Mouse (Mus musculus): ENCODE data around the gene Def8. TPM values are rescaled to one million over a fixed set of nuclear protein-coding genes. Genes with fewer than 3 reads are reported as not detected.

Gene Def8
- polyA plus RNA-seq, 1 experiment from 2014 or later: 32.2 TPM

DNA sequence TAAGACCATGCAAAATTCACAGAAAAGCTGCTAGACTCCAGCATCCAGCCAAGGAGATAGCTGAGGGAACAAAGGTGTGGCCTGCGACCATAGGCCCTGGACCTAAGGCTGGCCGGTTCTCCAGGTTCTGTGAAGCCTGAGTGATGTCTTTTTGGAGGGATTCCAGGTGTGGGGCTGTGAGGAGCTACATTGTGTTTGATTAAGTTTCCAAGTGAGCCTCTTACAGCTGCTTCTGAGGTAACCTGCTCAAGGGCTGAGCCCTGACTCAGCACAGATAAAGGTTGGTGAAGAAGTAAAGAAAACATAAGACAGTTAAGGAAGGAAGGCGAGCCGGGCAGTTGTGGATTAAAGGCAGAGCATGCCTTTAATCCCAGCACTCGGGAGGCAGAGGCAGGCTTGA, 78.9 kb downstream of the Def8 start:
- H3K27ac ChIP-seq (ENCODE audit: low read depth, low read length): no peak overlapping the region

DNA sequence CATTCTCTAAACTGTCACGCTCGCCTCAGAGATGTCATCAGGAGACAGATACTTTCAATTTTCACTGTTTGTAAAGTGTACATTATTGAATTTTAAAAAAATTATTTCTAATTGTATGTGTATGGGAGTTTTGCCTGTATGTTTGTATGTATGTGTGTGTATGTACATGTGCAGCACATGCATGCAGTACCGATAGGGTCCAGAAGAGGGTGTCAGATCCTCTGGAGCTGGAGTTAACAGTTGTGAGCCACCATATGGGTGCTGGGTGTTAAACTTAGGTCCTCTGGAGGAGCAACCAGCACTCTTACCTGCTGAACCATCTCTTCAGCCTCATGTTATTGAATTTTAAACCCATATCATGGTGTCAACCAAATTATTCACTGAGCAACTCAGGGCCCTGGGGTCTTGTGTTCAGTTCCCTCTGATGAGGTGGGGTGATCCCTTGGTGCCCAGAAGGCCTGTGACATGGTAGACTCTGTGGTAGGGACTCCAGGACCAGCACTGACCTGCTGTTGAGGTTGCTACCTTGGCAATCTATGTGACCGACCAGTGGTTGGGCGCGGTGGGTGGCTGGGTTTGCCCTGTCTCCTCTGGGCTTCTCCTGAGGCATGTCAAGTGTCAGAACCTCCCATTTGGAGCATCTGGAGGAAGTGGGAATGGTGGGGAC, 80.6 kb downstream of the Def8 start:
- H3K27ac ChIP-seq (ENCODE audit: low read depth, low read length): no peak overlapping the region
- H3K27me3 ChIP-seq (ENCODE audit: control insufficient read depth, insufficient read depth, low read length): no peaks in the 10 kb centered on the region
- H3K36me3 ChIP-seq (ENCODE audit: control insufficient read depth, insufficient read depth, low read length): peaks cover 49% of the 10 kb centered on the region
- H3K9me3 ChIP-seq (replicated peaks; ENCODE audit: control insufficient read depth, low read length): no peaks in the 10 kb centered on the region; the same call in 1 of the 2 replicates
- no peak overlapping the region for H3K4me2 ChIP-seq
- no peaks in the 10 kb centered on the region for H3K4me1 ChIP-seq (ENCODE audit: control insufficient read depth, insufficient read depth, low read length)
- no peak overlapping the region for H3K4me3 ChIP-seq (ENCODE audit: low read depth, low read length)
- ATAC-seq (replicated peaks; ENCODE audit: insufficient number of reproducible peaks, low FRiP score, low TSS enrichment): no peak
- WGBS (ENCODE audit: insufficient replicate concordance): 93% methylated on average over 6 of the region's 6 CpGs
- no peak overlapping the region for H3K9ac ChIP-seq (ENCODE audit: low read depth, low read length)

More for the DNA sequence above, 78.9 kb downstream of the Def8 start:
- Histone ChIP-seq H3K27me3 (ENCODE audit: control insufficient read depth, insufficient read depth, low read length) (no peaks in the 10 kb centered on the region), H3K9me3 (replicated peaks; ENCODE audit: control insufficient read depth, low read length) (no peaks in the 10 kb centered on the region; the same call in 1 of the 2 replicates), H3K36me3 (ENCODE audit: control insufficient read depth, insufficient read depth, low read length) (peaks cover 52% of the 10 kb centered on the region), H3K9ac (ENCODE audit: low read depth, low read length) (no peak overlapping the region), H3K4me1 (ENCODE audit: control insufficient read depth, insufficient read depth, low read length) (no peaks in the 10 kb centered on the region), H3K4me2 (no peak overlapping the region), H3K4me3 (ENCODE audit: low read depth, low read length) (no peak overlapping the region)
- WGBS (ENCODE audit: insufficient replicate concordance): 94% methylated on average over 5 of the region's 5 CpGs
- ATAC-seq (replicated peaks; ENCODE audit: insufficient number of reproducible peaks, low FRiP score, low TSS enrichment): no peak

DNA sequence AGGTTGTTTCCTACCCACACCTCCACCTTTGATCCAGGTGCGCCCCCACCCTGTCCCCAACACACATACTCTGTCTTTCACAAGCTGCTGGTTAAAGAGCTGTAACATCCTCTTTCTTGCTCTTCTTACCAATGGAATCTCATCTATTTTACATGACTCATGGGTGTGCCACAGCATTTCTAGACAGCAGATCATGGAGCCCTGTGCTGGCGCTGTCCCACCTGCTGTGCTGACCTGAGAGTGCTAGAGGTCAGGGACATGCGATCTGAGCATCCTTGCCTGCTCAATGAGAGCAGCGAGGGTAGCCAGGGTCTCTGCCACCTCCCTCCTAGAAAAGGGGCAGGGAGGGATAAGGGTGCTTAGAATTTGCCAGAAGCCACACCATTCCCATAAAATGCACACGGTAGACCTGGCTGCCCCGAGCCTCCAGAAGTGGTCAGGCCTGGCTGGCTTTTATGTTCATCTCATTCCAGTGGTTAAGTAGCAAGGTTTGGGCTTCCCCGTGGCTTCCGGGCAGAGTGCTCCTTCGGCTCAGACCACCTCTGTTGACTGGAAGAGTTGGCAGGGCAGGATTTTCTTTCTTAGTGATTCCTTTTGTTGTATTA, 81.4 kb downstream of the Def8 start:
- H3K27me3 ChIP-seq (ENCODE audit: control insufficient read depth, insufficient read depth, low read length): no peaks in the 10 kb centered on the region
- no peaks in the 10 kb centered on the region; the same call in 1 of the 2 replicates for H3K9me3 ChIP-seq (replicated peaks; ENCODE audit: control insufficient read depth, low read length)
- ATAC-seq (replicated peaks; ENCODE audit: insufficient number of reproducible peaks, low FRiP score, low TSS enrichment): no peak
- H3K4me1 ChIP-seq (ENCODE audit: control insufficient read depth, insufficient read depth, low read length): no peaks in the 10 kb centered on the region
- no peak overlapping the region for H3K27ac ChIP-seq (ENCODE audit: low read depth, low read length)
- no peak overlapping the region for H3K9ac ChIP-seq (ENCODE audit: low read depth, low read length)
- H3K36me3 ChIP-seq (ENCODE audit: control insufficient read depth, insufficient read depth, low read length): peaks cover 43% of the 10 kb centered on the region
- no peak overlapping the region for H3K4me2 ChIP-seq
- 91% methylated on average over 9 of the region's 9 CpGs for WGBS (ENCODE audit: insufficient replicate concordance)
- no peak overlapping the region for H3K4me3 ChIP-seq (ENCODE audit: low read depth, low read length)

DNA sequence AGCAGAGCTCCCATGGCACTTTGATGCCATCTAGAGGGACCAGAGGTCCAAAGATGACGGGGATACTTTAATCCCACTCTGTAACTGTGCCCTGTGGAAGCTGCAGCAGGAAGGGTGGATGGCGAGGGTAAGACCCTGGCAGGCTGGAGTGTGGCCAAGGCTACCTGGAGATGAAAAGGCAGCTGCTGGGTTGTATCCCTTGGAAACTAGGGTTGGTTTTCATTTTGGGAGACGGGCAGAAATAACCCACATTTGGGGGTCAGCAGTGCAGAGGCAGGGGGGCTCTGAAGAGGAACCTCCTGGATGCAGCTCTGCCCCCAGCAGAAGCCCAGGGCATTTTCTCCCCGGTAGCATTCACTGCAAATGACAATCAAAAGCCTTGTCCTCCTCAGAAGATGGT, 81.9 kb downstream of the Def8 start:
- H3K27ac ChIP-seq (ENCODE audit: low read depth, low read length): no peak overlapping the region
- no peaks in the 10 kb centered on the region for H3K27me3 ChIP-seq (ENCODE audit: control insufficient read depth, insufficient read depth, low read length)
- H3K4me3 ChIP-seq (ENCODE audit: low read depth, low read length): no peak overlapping the region
- no peak overlapping the region for H3K4me2 ChIP-seq
- no peak for ATAC-seq (replicated peaks; ENCODE audit: insufficient number of reproducible peaks, low FRiP score, low TSS enrichment)
- H3K9me3 ChIP-seq (replicated peaks; ENCODE audit: control insufficient read depth, low read length): no peaks in the 10 kb centered on the region; the same call in 1 of the 2 replicates
- WGBS (ENCODE audit: insufficient replicate concordance): 88% methylated on average over 4 of the region's 4 CpGs
- H3K36me3 ChIP-seq (ENCODE audit: control insufficient read depth, insufficient read depth, low read length): peaks cover 38% of the 10 kb centered on the region
- H3K4me1 ChIP-seq (ENCODE audit: control insufficient read depth, insufficient read depth, low read length): no peaks in the 10 kb centered on the region
- no peak overlapping the region for H3K9ac ChIP-seq (ENCODE audit: low read depth, low read length)

DNA sequence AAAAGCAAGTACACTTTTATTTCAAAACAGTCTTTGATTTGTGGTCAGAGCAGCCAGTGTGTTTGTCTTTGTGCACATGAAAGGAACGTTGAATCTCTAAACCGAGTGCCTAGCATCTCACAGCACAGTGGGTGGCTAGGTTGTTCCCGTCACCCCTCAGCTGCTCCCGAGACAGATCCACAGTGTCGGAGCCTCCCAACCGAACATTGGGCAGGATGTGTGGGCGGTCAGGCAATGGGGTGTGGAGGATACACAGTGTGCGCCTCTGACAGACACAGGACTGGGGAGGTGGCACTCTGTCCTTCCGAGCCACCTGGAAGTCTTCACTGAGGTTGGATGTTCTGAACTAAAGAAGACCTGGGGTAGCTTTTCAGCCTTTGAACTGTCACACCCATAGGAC, 82.4 kb downstream of the Def8 start:
- H3K4me2 ChIP-seq: no peak overlapping the region
- no peaks in the 10 kb centered on the region; the same call in 1 of the 2 replicates for H3K9me3 ChIP-seq (replicated peaks; ENCODE audit: control insufficient read depth, low read length)
- no peak overlapping the region for H3K9ac ChIP-seq (ENCODE audit: low read depth, low read length)
- no peak for ATAC-seq (replicated peaks; ENCODE audit: insufficient number of reproducible peaks, low FRiP score, low TSS enrichment)
- H3K27me3 ChIP-seq (ENCODE audit: control insufficient read depth, insufficient read depth, low read length): no peaks in the 10 kb centered on the region
- H3K27ac ChIP-seq (ENCODE audit: low read depth, low read length): no peak overlapping the region
- no peaks in the 10 kb centered on the region for H3K4me1 ChIP-seq (ENCODE audit: control insufficient read depth, insufficient read depth, low read length)
- no peak overlapping the region for H3K4me3 ChIP-seq (ENCODE audit: low read depth, low read length)
- peaks cover 34% of the 10 kb centered on the region for H3K36me3 ChIP-seq (ENCODE audit: control insufficient read depth, insufficient read depth, low read length)
- 90% methylated on average over 9 of the region's 9 CpGs for WGBS (ENCODE audit: insufficient replicate concordance)

DNA sequence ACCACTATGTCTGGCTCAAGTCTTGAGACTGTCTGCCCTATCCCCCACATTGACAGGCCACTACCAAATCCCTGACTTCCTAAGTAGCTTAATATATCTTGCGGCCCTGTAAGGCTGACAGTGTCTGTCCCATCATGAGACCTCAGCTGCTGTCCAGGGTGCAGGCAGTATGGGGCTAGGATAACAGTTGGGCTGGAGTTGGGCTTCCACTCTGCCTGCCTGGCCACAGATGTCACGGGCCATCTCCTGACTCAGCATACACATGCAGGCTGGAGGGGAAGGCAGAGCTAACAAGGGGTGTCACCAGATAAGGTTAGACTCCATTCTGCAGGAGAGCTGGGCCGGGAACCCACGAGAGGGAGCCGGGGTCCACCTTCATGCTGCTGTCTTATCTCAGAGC, 83.8 kb downstream of the Def8 start:
- H3K4me1 ChIP-seq (ENCODE audit: control insufficient read depth, insufficient read depth, low read length): no peaks in the 10 kb centered on the region
- no peaks in the 10 kb centered on the region; the same call in 1 of the 2 replicates for H3K9me3 ChIP-seq (replicated peaks; ENCODE audit: control insufficient read depth, low read length)
- H3K36me3 ChIP-seq (ENCODE audit: control insufficient read depth, insufficient read depth, low read length): peaks cover 24% of the 10 kb centered on the region
- ATAC-seq (replicated peaks; ENCODE audit: insufficient number of reproducible peaks, low FRiP score, low TSS enrichment): no peak
- 78% methylated on average over 5 of the region's 5 CpGs for WGBS (ENCODE audit: insufficient replicate concordance)
- no peak overlapping the region for H3K4me3 ChIP-seq (ENCODE audit: low read depth, low read length)
- H3K9ac ChIP-seq (ENCODE audit: low read depth, low read length): no peak overlapping the region
- no peaks in the 10 kb centered on the region for H3K27me3 ChIP-seq (ENCODE audit: control insufficient read depth, insufficient read depth, low read length)
- no peak overlapping the region for H3K27ac ChIP-seq (ENCODE audit: low read depth, low read length)
- no peak overlapping the region for H3K4me2 ChIP-seq

DNA sequence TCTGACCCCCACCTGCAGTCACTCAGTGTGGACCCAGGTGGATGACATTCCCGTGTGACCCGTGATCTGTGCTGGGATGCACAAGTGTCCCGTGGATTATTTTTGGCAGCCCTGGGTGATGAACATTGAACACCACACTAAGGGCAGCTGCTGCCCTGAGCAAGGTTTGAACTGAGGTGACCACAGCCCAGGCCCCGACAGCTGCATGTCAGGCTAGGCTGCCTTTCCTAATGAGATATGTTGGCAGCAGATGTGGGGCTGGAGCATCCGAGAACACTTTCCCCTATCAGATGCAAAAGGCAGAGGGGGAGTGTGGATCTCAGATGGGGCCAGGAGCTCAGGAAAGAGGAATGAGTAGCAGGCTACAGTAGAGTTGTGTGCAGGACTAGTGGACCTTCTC, 87.5 kb downstream of the Def8 start:
- H3K36me3 ChIP-seq (ENCODE audit: control insufficient read depth, insufficient read depth, low read length): peaks cover 5% of the 10 kb centered on the region
- no peak overlapping the region for H3K27ac ChIP-seq (ENCODE audit: low read depth, low read length)
- H3K4me2 ChIP-seq: no peak overlapping the region
- peaks cover 8% of the 10 kb centered on the region for H3K4me1 ChIP-seq (ENCODE audit: control insufficient read depth, insufficient read depth, low read length)
- H3K9me3 ChIP-seq (replicated peaks; ENCODE audit: control insufficient read depth, low read length): no peaks in the 10 kb centered on the region
- H3K9ac ChIP-seq (ENCODE audit: low read depth, low read length): no peak overlapping the region
- H3K27me3 ChIP-seq (ENCODE audit: control insufficient read depth, insufficient read depth, low read length): peaks cover 26% of the 10 kb centered on the region
- no peak overlapping the region for H3K4me3 ChIP-seq (ENCODE audit: low read depth, low read length)
- WGBS (ENCODE audit: insufficient replicate concordance): 59% methylated on average over 5 of the region's 5 CpGs
- no peak for ATAC-seq (replicated peaks; ENCODE audit: insufficient number of reproducible peaks, low FRiP score, low TSS enrichment)

All from heart, embryonic 11.5 days (tissue).